Mouse (Mus musculus): ENCODE measurements around the gene Plekhh2. TPM values are rescaled to one million over a fixed set of nuclear protein-coding genes. Genes with fewer than 3 reads are reported as not detected.

Plekhh2 gene
- total and polyA plus RNA-seq, 3 experiments, result 0.21 to 1.7 (median 1.1) TPM

DNA sequence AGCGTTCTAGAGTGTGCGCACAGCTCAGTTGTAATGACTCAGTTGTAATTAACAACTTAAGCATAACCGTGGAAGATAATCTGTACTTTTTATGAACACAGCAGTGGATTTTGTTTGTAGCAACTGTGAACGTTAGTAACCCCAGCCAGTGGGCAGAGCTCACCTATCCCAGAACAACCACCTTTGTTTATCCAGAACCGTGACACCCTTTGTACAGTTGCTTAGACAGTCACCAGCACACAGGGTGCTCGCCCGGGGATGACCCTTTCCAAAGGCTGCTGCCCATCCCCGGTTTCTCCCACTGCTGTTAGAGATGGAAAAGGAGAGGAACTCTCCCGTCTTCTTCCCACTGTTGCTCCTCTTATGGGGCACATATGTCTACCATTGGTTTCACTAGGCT is 141.8 kb downstream of the Plekhh2 start:
- DNase-seq (ENCODE audit: extremely low read depth), result no peak
- dilution Hi-C loops (cut with MboI; ENCODE audit: extremely low pct_ligation_motif_present, extremely low pct_unique_long_range_greater_than_20kb, low sequenced_read_pairs) (no loop called here), in situ Hi-C loops (cut with MboI; ENCODE audit: low pct_ligation_motif_present, low pct_unique_long_range_greater_than_20kb, low sequenced_read_pairs) (no loop called here)
- no peaks in the 10 kb centered on the region for H3K4me1 ChIP-seq (ENCODE audit: control insufficient read depth in 1 of 2, insufficient read depth in 2 of 2)
- H3K4me3 ChIP-seq (replicated peaks in 1 of 3; ENCODE audit: low read depth in 2 of 3, low read length in 2 of 3, poor library complexity in 1 of 3), result no peak overlapping the region
- no peaks in the 10 kb centered on the region for H3K27me3 ChIP-seq (replicated peaks)
- TF ChIP-seq CHD2 (IDR thresholded peaks at IDR 0.05; ENCODE audit: low read length) (no peak), KAT2A (IDR thresholded peaks at IDR 0.05; ENCODE audit: insufficient replicate concordance, low read length) (no peak), ZC3H11A (IDR thresholded peaks at IDR 0.05; ENCODE audit: low read depth, low read length) (no peak), USF2 (conservative IDR thresholded peaks at IDR 0.05; ENCODE audit: low read depth, low read length) (no peak), NRF1 (IDR thresholded peaks at IDR 0.05; ENCODE audit: low read depth, low read length) (no peak), ZKSCAN1 (IDR thresholded peaks at IDR 0.05; ENCODE audit: borderline replicate concordance, low read depth, low read length) (no peak), MYC (IDR thresholded peaks at IDR 0.05; ENCODE audit: low read depth, low read length) (no peak)
- no peak overlapping the region for H3K27ac ChIP-seq (ENCODE audit: insufficient read depth, low read depth)
- no peaks in the 10 kb centered on the region for H3K79me2 ChIP-seq (replicated peaks; ENCODE audit: control insufficient read depth, extremely low read depth, insufficient read depth, poor library complexity, severe bottlenecking)
- no peak overlapping the region for H3K9ac ChIP-seq (ENCODE audit: insufficient read depth, low read depth)
- H3K9me3 ChIP-seq (replicated peaks; ENCODE audit: low read length), result no peaks in the 10 kb centered on the region
- H3K36me3 ChIP-seq (replicated peaks in 1 of 2; ENCODE audit: control insufficient read depth in 1 of 2, insufficient read depth in 1 of 2, low read length in 1 of 2), result peaks cover 3 to 29% of the 10 kb centered on the region in 2 experiments
- no peak overlapping the region for H3K4me2 ChIP-seq (ENCODE audit: insufficient read depth, low read depth, poor library complexity, severe bottlenecking)

DNA sequence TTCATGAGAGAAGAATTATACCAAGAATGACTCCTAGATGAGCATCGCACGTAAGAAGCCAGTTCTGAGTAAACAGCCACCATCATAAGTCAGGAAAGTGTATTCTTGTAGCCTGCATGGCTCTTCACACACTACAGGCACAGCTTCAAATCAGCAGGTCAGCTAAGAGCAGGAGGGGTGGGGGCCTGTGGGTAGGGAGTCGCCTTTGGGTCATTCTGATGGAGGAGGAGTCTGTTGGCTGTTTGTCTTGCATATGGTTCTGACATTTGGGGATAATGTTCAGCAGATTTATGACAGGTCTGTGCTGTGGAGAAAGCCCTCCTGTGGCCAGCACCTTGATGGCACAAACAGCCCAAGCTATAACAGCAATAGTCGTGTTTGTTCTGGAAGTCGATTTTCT is 144.5 kb downstream of the Plekhh2 start:
- H3K27me3 ChIP-seq (replicated peaks), result no peaks in the 10 kb centered on the region
- TF ChIP-seq RCOR1 (conservative IDR thresholded peaks at IDR 0.05; ENCODE audit: low read depth, low read length), result no peak
- no peak for TF ChIP-seq SMC3 (IDR thresholded peaks at IDR 0.05; ENCODE audit: low read depth, low read length)
- no peak for TF ChIP-seq ZMIZ1 (IDR thresholded peaks at IDR 0.05; ENCODE audit: low read depth, low read length)
- TF ChIP-seq MEF2A (IDR thresholded peaks at IDR 0.05; ENCODE audit: borderline replicate concordance, low read depth, low read length), result no peak
- no peak for TF ChIP-seq TCF12 (IDR thresholded peaks at IDR 0.05; ENCODE audit: low read depth, low read length)
- TF ChIP-seq SIN3A (IDR thresholded peaks at IDR 0.05; ENCODE audit: low read length), result no peak
- no peak for TF ChIP-seq POLR2AphosphoS2 (IDR thresholded peaks at IDR 0.05; ENCODE audit: low read depth, low read length)
- no peak for TF ChIP-seq TBP (conservative IDR thresholded peaks at IDR 0.05; ENCODE audit: low read depth, low read length)
- TF ChIP-seq MAFK (IDR thresholded peaks at IDR 0.05; ENCODE audit: insufficient replicate concordance, low read length), result no peak
- TF ChIP-seq MYC (IDR thresholded peaks at IDR 0.05; ENCODE audit: low read depth, low read length), result no peak
- no peak for TF ChIP-seq PAX5 (IDR thresholded peaks at IDR 0.05; ENCODE audit: low read length)
- no peak for TF ChIP-seq ZNF384 (IDR thresholded peaks at IDR 0.05; ENCODE audit: low read depth, low read length)
- DNase-seq (ENCODE audit: extremely low read depth), result no peak
- no peaks in the 10 kb centered on the region for H3K4me1 ChIP-seq (ENCODE audit: control insufficient read depth in 1 of 2, insufficient read depth in 2 of 2)
- no peak overlapping the region for H3K9ac ChIP-seq (ENCODE audit: insufficient read depth, low read depth)
- H3K9me3 ChIP-seq (replicated peaks; ENCODE audit: low read length), result no peaks in the 10 kb centered on the region
- H3K4me2 ChIP-seq (ENCODE audit: insufficient read depth, low read depth, poor library complexity, severe bottlenecking), result no peak overlapping the region
- no peaks in the 10 kb centered on the region for H3K79me2 ChIP-seq (replicated peaks; ENCODE audit: control insufficient read depth, extremely low read depth, insufficient read depth, poor library complexity, severe bottlenecking)
- in situ Hi-C loops (cut with MboI; ENCODE audit: low pct_ligation_motif_present, low pct_unique_long_range_greater_than_20kb, low sequenced_read_pairs) (no loop called here), dilution Hi-C loops (cut with MboI; ENCODE audit: extremely low pct_ligation_motif_present, extremely low pct_unique_long_range_greater_than_20kb, low sequenced_read_pairs) (no loop called here)
- peaks cover 0 to 18% of the 10 kb centered on the region in 2 experiments for H3K36me3 ChIP-seq (replicated peaks in 1 of 2; ENCODE audit: control insufficient read depth in 1 of 2, insufficient read depth in 1 of 2, low read length in 1 of 2)
- no peak overlapping the region for H3K4me3 ChIP-seq (replicated peaks in 1 of 3; ENCODE audit: low read depth in 2 of 3, low read length in 2 of 3, poor library complexity in 1 of 3)
- no peak overlapping the region for H3K27ac ChIP-seq (ENCODE audit: insufficient read depth, low read depth)
